Mouse (Mus musculus) hindbrain, embryonic 12.5 days (tissue): ENCODE data around the gene Vstm2b. TPM values are rescaled to one million over a fixed set of nuclear protein-coding genes. Genes with fewer than 3 reads are reported as not detected.

Experiments used
- ATAC-seq: fragments of 200-750 bp; cut with Nextera tagmentation; 2 replicates; pipeline ENCODE4 v1.8.0; 2017; ENCODE audit warnings: moderate TSS enrichment; ENCODE audit not compliant: low FRiP score
- H3K27ac ChIP-seq: fragments of 300-500 bp; sonication (generic); 2 replicates; pipeline ENCODE4 v1.5.1; 2016; ENCODE audit warnings: mild to moderate bottlenecking
- H3K27me3 ChIP-seq: fragments of 300-500 bp; sonication (generic); 2 replicates; pipeline ENCODE4 v1.6.1; 2016; ENCODE audit warnings: mild to moderate bottlenecking
- H3K36me3 ChIP-seq: fragments of 300-500 bp; sonication (generic); 2 replicates; pipeline ENCODE4 v1.6.1; 2016; ENCODE audit warnings: mild to moderate bottlenecking
- H3K4me1 ChIP-seq: fragments of 300-500 bp; sonication (generic); 2 replicates; pipeline ENCODE4 v1.6.1; 2016
- H3K4me2 ChIP-seq: fragments of 300-500 bp; sonication (generic); replicated peaks from 2 replicates; pipeline ENCODE4 v1.6.1; 2016; ENCODE audit warnings: mild to moderate bottlenecking
- H3K4me3 ChIP-seq: fragments of 300-500 bp; sonication (generic); 2 replicates; pipeline ENCODE4 v1.5.1; 2016; ENCODE audit warnings: mild to moderate bottlenecking
- H3K9ac ChIP-seq: fragments of 300-500 bp; sonication (generic); 2 replicates; pipeline ENCODE4 v1.6.1; 2016; ENCODE audit warnings: mild to moderate bottlenecking, moderate library complexity
- H3K9me3 ChIP-seq: fragments of 300-500 bp; sonication (generic); replicated peaks from 2 replicates; pipeline ENCODE4 v1.6.1; 2016; ENCODE audit warnings: mild to moderate bottlenecking
- WGBS: fragments of 180-500 bp; shearing (Covaris S2); methylation state at CpG from one replicate; pipeline ENCODE4 v1.1.7; 2016; 5-methylcytosine and 5-hydroxymethylcytosine counted together
- polyA plus RNA-seq: library from polyadenylated mRNA; unstranded; fragments of >200 nt; fragmentation: Nextera tagmentation; extraction: Ambion mirVana; gene quantifications from 2 replicates; pipeline ENCODE4 v1.2.1, GENCODE M21; 2016

The Vstm2b gene
- polyA plus RNA-seq, 1 experiment from 2014 or later = 18.8 TPM

DNA sequence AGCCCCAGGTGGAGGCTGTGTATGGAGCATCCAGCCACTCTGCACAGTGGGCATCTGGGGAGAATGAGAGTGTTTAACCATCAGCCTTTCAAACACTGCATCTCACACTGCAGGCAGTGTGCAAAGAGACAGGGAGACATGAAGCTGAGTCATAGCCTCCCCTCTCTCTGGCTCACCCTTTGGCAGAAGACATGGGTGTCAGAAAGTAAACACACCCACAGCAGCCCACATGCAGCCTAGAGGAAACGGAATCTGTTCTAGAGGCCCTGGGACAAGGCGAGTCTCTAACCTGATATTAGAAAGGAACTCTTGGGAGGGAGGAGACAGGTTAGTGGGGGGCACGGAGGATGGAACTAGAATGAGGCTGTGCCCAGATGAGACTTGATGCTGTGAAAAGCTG is 18.6 kb downstream of the Vstm2b start:
- Histone ChIP-seq H3K9me3 (no peaks in the 10 kb centered on the region), H3K36me3 (no peaks in the 10 kb centered on the region), H3K4me1 (no peaks in the 10 kb centered on the region; the same call in 1 of the 2 replicates), H3K9ac (no peak overlapping the region), H3K4me2 (no peak overlapping the region), H3K27ac (no peak overlapping the region), H3K4me3 (no peak overlapping the region), H3K27me3 (no peaks in the 10 kb centered on the region)
- ATAC-seq = no peak
- 95% methylated on average over 3 of the region's 3 CpGs for WGBS

DNA sequence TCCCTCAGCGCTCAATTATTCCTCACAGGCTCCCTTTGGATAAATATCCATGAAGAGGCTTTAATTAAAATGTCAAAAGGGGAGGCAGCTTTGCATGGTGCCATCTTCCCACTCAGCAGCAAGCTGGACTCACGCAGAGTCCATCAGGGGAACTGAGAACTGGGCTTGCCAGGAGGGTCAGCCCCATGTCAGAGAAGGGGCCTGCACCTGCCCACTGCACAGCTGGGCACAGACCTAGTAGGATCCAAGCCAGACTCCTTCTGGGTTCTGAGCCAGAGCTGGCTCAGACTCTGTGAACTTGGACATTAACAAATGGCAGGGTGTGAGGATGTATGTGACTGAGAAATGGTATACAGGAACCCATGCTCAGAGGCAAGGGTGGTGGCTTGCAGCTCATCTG is 22.0 kb downstream of the Vstm2b start:
- no peak for ATAC-seq
- 72% methylated on average over 2 of the region's 2 CpGs for WGBS
- Histone ChIP-seq H3K36me3 (no peaks in the 10 kb centered on the region), H3K27me3 (no peaks in the 10 kb centered on the region), H3K9ac (no peak overlapping the region), H3K9me3 (no peaks in the 10 kb centered on the region), H3K4me2 (no peak overlapping the region), H3K4me3 (no peak overlapping the region), H3K4me1 (no peaks in the 10 kb centered on the region; the same call in 1 of the 2 replicates), H3K27ac (no peak overlapping the region)

- Histone ChIP-seq H3K36me3 (no peaks in the 10 kb centered on the region), H3K27ac (no peak overlapping the region), H3K4me1 (no peaks in the 10 kb centered on the region; the same call in 1 of the 2 replicates), H3K27me3 (no peaks in the 10 kb centered on the region), H3K4me3 (no peak overlapping the region), H3K9ac (no peak overlapping the region), H3K4me2 (no peak overlapping the region), H3K9me3 (no peaks in the 10 kb centered on the region)
- 86% methylated on average over 6 of the region's 6 CpGs for WGBS
- no peak for ATAC-seq
These were observed 23.2 kb downstream of the Vstm2b start for GRCm38 (mm10) chr7:40921281-40921680.

- no peak for ATAC-seq
These were observed 24.7 kb downstream of the Vstm2b start for GRCm38 (mm10) chr7:40922871-40923270.

GRCm38 (mm10) chr7:40928391-40928790 is 30.3 kb downstream of the Vstm2b start:
- Histone ChIP-seq H3K4me3 (no peak overlapping the region), H3K9me3 (no peaks in the 10 kb centered on the region), H3K27me3 (no peaks in the 10 kb centered on the region), H3K9ac (no peak overlapping the region), H3K4me1 (no peaks in the 10 kb centered on the region), H3K27ac (no peak overlapping the region), H3K36me3 (0 out of 2 replicates have a peak, but pooled peaks cover 3% of the 10 kb centered on the region), H3K4me2 (no peak overlapping the region)
- ATAC-seq = no peak
- 87% methylated on average over 2 of the region's 2 CpGs for WGBS

More at GRCm38 (mm10) chr7:40922871-40923270, 24.7 kb downstream of the Vstm2b start:
- Histone ChIP-seq H3K27ac (no peak overlapping the region), H3K4me3 (no peak overlapping the region), H3K9me3 (no peaks in the 10 kb centered on the region), H3K4me2 (no peak overlapping the region), H3K9ac (no peak overlapping the region), H3K27me3 (no peaks in the 10 kb centered on the region), H3K36me3 (no peaks in the 10 kb centered on the region), H3K4me1 (no peaks in the 10 kb centered on the region; the same call in 1 of the 2 replicates)
- 83% methylated on average over 4 of the region's 4 CpGs for WGBS

- peak; percentile 72; the same call in 1 of the 2 replicates for ATAC-seq
- Histone ChIP-seq H3K36me3 (0 out of 2 replicates have a peak, but pooled peaks cover 3% of the 10 kb centered on the region), H3K4me1 (no peaks in the 10 kb centered on the region), H3K27me3 (no peaks in the 10 kb centered on the region), H3K4me3 (no peak overlapping the region), H3K4me2 (no peak overlapping the region), H3K9me3 (no peaks in the 10 kb centered on the region), H3K27ac (no peak overlapping the region), H3K9ac (no peak overlapping the region)
- WGBS = 52% methylated on average over 4 of the region's 4 CpGs
These were observed 38.6 kb downstream of the Vstm2b start for GRCm38 (mm10) chr7:40936617-40937212.

- Histone ChIP-seq H3K27ac (no peak overlapping the region), H3K4me2 (no peak overlapping the region), H3K4me3 (no peak overlapping the region), H3K9me3 (no peaks in the 10 kb centered on the region), H3K36me3 (no peaks in the 10 kb centered on the region), H3K27me3 (no peaks in the 10 kb centered on the region), H3K9ac (no peak overlapping the region), H3K4me1 (no peaks in the 10 kb centered on the region)
- WGBS = 97% methylated on average over 1 of the region's 1 CpGs
- no peak for ATAC-seq
These were observed 41.2 kb downstream of the Vstm2b start for GRCm38 (mm10) chr7:40939371-40939770.

DNA sequence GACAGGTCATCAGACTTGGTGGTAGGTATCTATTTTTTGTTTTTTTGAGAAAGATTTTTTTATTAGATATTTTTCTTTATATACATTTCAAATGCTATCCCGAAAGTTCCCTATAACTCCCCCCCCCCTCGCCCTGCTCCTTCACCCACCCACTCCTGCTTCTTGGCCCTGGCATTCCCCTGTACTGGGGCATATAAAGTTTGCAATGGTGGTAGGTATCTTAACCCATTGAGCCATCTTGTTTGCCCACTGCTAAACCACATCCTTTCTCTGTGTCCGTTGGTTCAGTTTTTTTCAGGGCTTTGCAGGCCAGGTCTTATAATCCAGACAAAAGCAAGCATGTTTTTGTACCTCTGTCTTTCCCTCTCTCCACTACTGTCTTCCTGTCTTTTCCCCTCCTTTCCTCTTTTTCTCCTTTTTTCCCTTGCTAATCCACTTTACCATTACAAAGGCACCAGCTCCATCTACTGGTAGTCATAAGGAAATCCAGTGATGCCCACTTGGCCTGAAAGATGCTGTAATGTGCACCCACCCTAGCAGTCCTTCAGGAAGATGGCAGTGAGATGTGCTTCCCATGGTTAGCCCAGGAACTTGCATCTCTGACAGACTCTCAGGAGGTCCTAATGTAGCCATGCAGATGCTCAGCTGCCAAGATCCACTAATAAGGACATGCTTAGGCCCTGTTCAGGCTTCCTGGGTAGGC is 44.3 kb downstream of the Vstm2b start:
- 64% methylated on average over 3 of the region's 3 CpGs for WGBS
- Histone ChIP-seq H3K9me3 (no peaks in the 10 kb centered on the region), H3K4me2 (no peak overlapping the region), H3K27ac (no peak overlapping the region), H3K4me3 (no peak overlapping the region), H3K9ac (no peak overlapping the region), H3K27me3 (no peaks in the 10 kb centered on the region), H3K36me3 (no peaks in the 10 kb centered on the region), H3K4me1 (no peaks in the 10 kb centered on the region)
- ATAC-seq = peak; percentile 50

Other genes starting within 250 kb of the Vstm2b start
- gene 4930433I11Rik, start 89.2 kb downstream of the Vstm2b start, polyA plus RNA-seq = not detected in 2 replicates
- not detected in 2 replicates for gene Gm4884, start 134.4 kb downstream of the Vstm2b start, polyA plus RNA-seq